Comparison of ENCODE assay signal across 9 mouse cellular contexts in genomic region chr10:60778542-60778941, GRCm38 (mm10). TPM values are rescaled to one million over a fixed set of nuclear protein-coding genes. Genes with fewer than 3 reads are reported as not detected.
A peak's percentile ranks its signal among the peaks of the same experiment; 100 is the strongest.
DNase-seq lines count a peak whose midpoint lies in the region; ATAC-seq and TF ChIP-seq lines count a peak whose summit lies in the region.
"Had no signal": no experiment of that assay in that cellular context is flagged by ENCODE, and none has a peak within 500 bp of the region (broad histone marks: within the 10 kb centered on the region; RNA-seq: fewer than 3 reads in every experiment).

No protein-coding gene starts in this region.

- intact Hi-C loops in heart, postnatal 10 days (cut with DNase I): loop anchor here (1.0 to 2.0 kb wide), 3 partner anchors 53 to 290 kb away; partner anchors contain the start of gene Unc5b

- peak; percentile 93 for TF ChIP-seq CTCF in E14TG2a.4 (conservative IDR thresholded peaks at IDR 0.05; ENCODE audit: low read length)

- no peak overlapping the region for H3K9ac ChIP-seq in heart, embryonic 12.5 days
- no peak overlapping the region for H3K9ac ChIP-seq in neural tube, embryonic 12.5 days
- H3K9ac ChIP-seq: hindbrain, embryonic 15.5 days had no signal

- no peaks in the 10 kb centered on the region for H3K9me3 ChIP-seq in heart, embryonic 12.5 days (replicated peaks)
- H3K9me3 ChIP-seq in E14TG2a.4 (ENCODE audit: low read length): no peaks in the 10 kb centered on the region
- no peaks in the 10 kb centered on the region for H3K9me3 ChIP-seq in hindbrain, embryonic 10.5 days
- no peaks in the 10 kb centered on the region for H3K9me3 ChIP-seq in limb, embryonic 10.5 days (replicated peaks)
- H3K9me3 ChIP-seq in neural tube, embryonic 12.5 days: no peaks in the 10 kb centered on the region
- H3K9me3 ChIP-seq: hindbrain, embryonic 15.5 days had no signal

- H3K4me2 ChIP-seq in heart, embryonic 12.5 days: no peak overlapping the region
- H3K4me2 ChIP-seq in neural tube, embryonic 12.5 days (replicated peaks): no peak overlapping the region
- H3K4me2 ChIP-seq: hindbrain, embryonic 15.5 days had no signal

- 70% methylated on average over 12 of the region's 12 CpGs for WGBS in heart, embryonic 12.5 days
- 75% methylated on average over 12 of the region's 12 CpGs for WGBS in hindbrain, embryonic 10.5 days
- 83% methylated on average over 12 of the region's 12 CpGs for WGBS in limb, embryonic 10.5 days
- WGBS in neural tube, embryonic 12.5 days: 74% methylated on average over 12 of the region's 12 CpGs

- no peak overlapping the region for H3K27ac ChIP-seq in heart, embryonic 12.5 days (ENCODE audit: poor library complexity, severe bottlenecking)
- no peak overlapping the region for H3K27ac ChIP-seq in hindbrain, embryonic 10.5 days
- no peak overlapping the region for H3K27ac ChIP-seq in limb, embryonic 10.5 days
- no peak overlapping the region for H3K27ac ChIP-seq in neural tube, embryonic 12.5 days
- H3K27ac ChIP-seq: hindbrain, embryonic 15.5 days had no signal

- no peak overlapping the region for H3K4me3 ChIP-seq in heart, embryonic 12.5 days
- H3K4me3 ChIP-seq in E14TG2a.4 (replicated peaks; ENCODE audit: low read length): peak overlapping the region; percentile 57; the same call in 1 of the 2 replicates
- no peak overlapping the region for H3K4me3 ChIP-seq in hindbrain, embryonic 10.5 days
- H3K4me3 ChIP-seq in limb, embryonic 10.5 days: no peak overlapping the region
- no peak overlapping the region for H3K4me3 ChIP-seq in neural tube, embryonic 12.5 days
- H3K4me3 ChIP-seq: hindbrain, embryonic 15.5 days had no signal

- ATAC-seq in heart, embryonic 12.5 days (ENCODE audit: insufficient number of reproducible peaks, low FRiP score): no peak
- ATAC-seq in neural tube, embryonic 12.5 days (ENCODE audit: low FRiP score, low read depth): peak; percentile 45; the same call in 1 of the 2 replicates
- no peak for ATAC-seq in activated CD4-positive, CD25-positive, alpha-beta regulatory T cell, adult 4 months

- peaks cover 69% of the 10 kb centered on the region for H3K36me3 ChIP-seq in heart, embryonic 12.5 days
- H3K36me3 ChIP-seq in E14TG2a.4 (ENCODE audit: insufficient read depth, low read length): peaks cover 3% of the 10 kb centered on the region
- peaks cover 10% of the 10 kb centered on the region for H3K36me3 ChIP-seq in hindbrain, embryonic 10.5 days
- peaks cover 75% of the 10 kb centered on the region for H3K36me3 ChIP-seq in limb, embryonic 10.5 days
- peaks cover 4% of the 10 kb centered on the region; the same call in 1 of the 2 replicates for H3K36me3 ChIP-seq in neural tube, embryonic 12.5 days
- H3K36me3 ChIP-seq: hindbrain, embryonic 15.5 days had no signal

- DNase-seq in heart, postnatal 10 days: peak; percentile 41 to 67
- peak; percentile 64 to 71 for DNase-seq in cerebellum, postnatal 25 days
- peak; percentile 57 for DNase-seq in hindbrain, embryonic 10.5 days (ENCODE audit: low spot score)
- DNase-seq in limb, embryonic 10.5 days (ENCODE audit: low spot score): peak; percentile 76

- H3K27me3 ChIP-seq in heart, embryonic 12.5 days (replicated peaks): no peaks in the 10 kb centered on the region
- H3K27me3 ChIP-seq in E14TG2a.4 (ENCODE audit: insufficient read depth, low read length): peaks cover 39% of the 10 kb centered on the region
- H3K27me3 ChIP-seq in hindbrain, embryonic 10.5 days (ENCODE audit: insufficient read depth, poor library complexity, severe bottlenecking): peaks cover 35% of the 10 kb centered on the region
- H3K27me3 ChIP-seq in limb, embryonic 10.5 days (ENCODE audit: low read depth, poor library complexity, severe bottlenecking): no peaks in the 10 kb centered on the region
- peaks cover 6% of the 10 kb centered on the region; the same call in 1 of the 2 replicates for H3K27me3 ChIP-seq in neural tube, embryonic 12.5 days (replicated peaks)

- peaks cover 23% of the 10 kb centered on the region for H3K4me1 ChIP-seq in heart, embryonic 12.5 days (replicated peaks)
- H3K4me1 ChIP-seq in E14TG2a.4 (replicated peaks; ENCODE audit: low read depth, low read length): peaks cover 78% of the 10 kb centered on the region
- H3K4me1 ChIP-seq in hindbrain, embryonic 10.5 days (replicated peaks): peaks cover 10% of the 10 kb centered on the region
- H3K4me1 ChIP-seq in limb, embryonic 10.5 days: peaks cover 25% of the 10 kb centered on the region
- H3K4me1 ChIP-seq in neural tube, embryonic 12.5 days: no peaks in the 10 kb centered on the region; the same call in 1 of the 2 replicates

RNA-seq across cellular contexts. Expression of gene Slc29a3, which starts 25.9 kb away (rescaled TPM):
- 1 to 10 TPM; 6.8 to 7.7 TPM for total RNA-seq in heart, postnatal 10 days (2021)
- 5.6 and 6.8 TPM in 2 replicates for polyA plus RNA-seq in heart, embryonic 12.5 days (2016; fragmentation: Nextera tagmentation; extraction: Ambion mirVana)
- 9.4 and 11.8 TPM in 2 replicates for polyA plus RNA-seq in hindbrain, embryonic 10.5 days (2016; fragmentation: Nextera tagmentation; extraction: Ambion mirVana)
- 7.0 and 8.0 TPM in 2 replicates for polyA plus RNA-seq in limb, embryonic 10.5 days (2016; fragmentation: Nextera tagmentation; extraction: Ambion mirVana)
- polyA plus RNA-seq in neural tube, embryonic 12.5 days (2016; fragmentation: Nextera tagmentation; extraction: Ambion mirVana): 12.9 and 13.6 TPM in 2 replicates
- polyA plus RNA-seq in activated CD4-positive, CD25-positive, alpha-beta regulatory T cell, adult 4 months (2017; shearing (Covaris generic)): 10 to 100 TPM; 11.4 to 15.7 TPM

RNA-seq across cellular contexts. Expression of gene Unc5b, which starts 52.8 kb away (rescaled TPM):
- total RNA-seq in heart, postnatal 10 days (2021): 10 to 100 TPM; 35.3 to 47.0 TPM
- polyA plus RNA-seq in heart, embryonic 12.5 days (2016; fragmentation: Nextera tagmentation; extraction: Ambion mirVana): 18.4 and 18.7 TPM in 2 replicates
- 2.4 and 2.6 TPM in 2 replicates for polyA plus RNA-seq in hindbrain, embryonic 10.5 days (2016; fragmentation: Nextera tagmentation; extraction: Ambion mirVana)
- 10.2 and 11.8 TPM in 2 replicates for polyA plus RNA-seq in limb, embryonic 10.5 days (2016; fragmentation: Nextera tagmentation; extraction: Ambion mirVana)
- 3.0 and 3.6 TPM in 2 replicates for polyA plus RNA-seq in neural tube, embryonic 12.5 days (2016; fragmentation: Nextera tagmentation; extraction: Ambion mirVana)
- polyA plus RNA-seq in activated CD4-positive, CD25-positive, alpha-beta regulatory T cell, adult 4 months (2017; shearing (Covaris generic)): not detected
